Mouse (Mus musculus): ENCODE results near the gene Isg20l2.
A peak's percentile ranks its signal among the peaks of the same experiment; 100 is the strongest.

Isg20l2 gene

DNA sequence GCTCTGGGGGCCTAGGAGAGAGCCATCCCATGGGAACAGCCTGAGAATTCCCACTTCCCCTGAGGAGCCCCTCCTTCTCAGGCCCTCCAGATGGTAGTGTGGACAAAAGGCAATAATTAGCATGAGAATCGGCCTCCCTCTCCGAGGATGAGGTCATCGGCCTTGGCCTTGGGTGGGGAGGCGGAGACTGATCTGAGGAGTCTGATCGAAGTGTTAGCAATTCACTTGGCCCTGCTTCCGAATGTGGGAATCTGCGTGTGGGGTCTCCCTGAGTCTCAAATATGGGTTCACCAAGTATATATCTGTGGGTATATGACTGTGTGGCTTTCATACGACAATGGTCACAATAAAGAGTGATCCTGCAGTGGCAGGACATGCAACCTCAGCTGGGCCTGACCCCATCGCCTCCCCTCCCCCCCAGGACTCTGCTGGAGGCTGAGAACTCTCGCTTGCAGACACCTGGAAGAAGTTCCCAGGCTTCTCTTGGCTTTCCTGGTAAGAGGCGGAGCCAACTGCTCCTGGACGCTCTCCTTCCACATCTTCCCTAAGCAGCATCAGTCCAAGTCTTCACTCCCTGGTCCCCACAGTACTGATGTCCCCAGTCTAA lies 44.4 kb downstream of the Isg20l2 start:
- DNase-seq (ENCODE audit: low spot score in 2 of 2) = no peak

DNA sequence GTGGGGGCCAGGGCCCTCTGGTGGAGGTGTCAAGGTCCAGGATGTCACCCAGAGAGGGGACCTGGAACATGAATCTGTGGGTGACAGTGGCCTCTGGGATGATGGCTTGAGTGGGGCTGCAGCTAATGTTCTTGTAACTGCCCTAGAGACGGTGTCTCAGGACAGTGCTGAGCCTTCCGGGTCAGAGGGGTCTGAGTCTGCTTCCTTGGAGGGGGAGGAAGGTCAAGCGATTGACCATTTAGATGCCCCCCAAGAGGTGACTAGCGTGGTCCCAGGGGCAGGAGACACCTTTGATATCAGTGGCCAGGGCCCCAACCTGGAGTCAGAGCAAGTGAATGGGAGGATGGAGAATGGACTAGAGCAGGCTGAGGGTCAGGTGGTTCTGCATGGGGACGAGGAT lies 49.4 kb downstream of the Isg20l2 start:
- DNase-seq (ENCODE audit: low spot score in 2 of 2) = no peak

DNA sequence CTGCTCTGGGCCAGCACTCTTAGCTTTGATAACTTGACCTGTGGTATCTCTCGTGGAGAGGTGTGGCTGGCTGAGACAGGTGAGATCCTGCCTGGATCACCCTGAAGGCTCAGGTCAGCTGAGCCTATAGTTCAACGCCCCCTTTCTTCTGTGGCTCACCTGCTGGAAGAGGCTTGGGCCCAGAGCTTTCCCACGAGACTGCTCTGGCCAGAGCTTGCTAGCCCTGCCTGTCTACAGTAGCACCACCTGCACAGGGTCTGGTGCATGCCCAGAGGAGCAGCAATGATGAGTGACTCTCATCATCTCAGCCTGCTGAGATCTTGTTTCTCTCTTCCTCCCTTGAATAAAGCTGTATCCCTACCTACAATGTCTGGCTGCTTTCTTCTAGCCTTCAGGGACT lies 50.0 kb downstream of the Isg20l2 start:
- no peak for DNase-seq (ENCODE audit: low spot score in 2 of 2)

DNA sequence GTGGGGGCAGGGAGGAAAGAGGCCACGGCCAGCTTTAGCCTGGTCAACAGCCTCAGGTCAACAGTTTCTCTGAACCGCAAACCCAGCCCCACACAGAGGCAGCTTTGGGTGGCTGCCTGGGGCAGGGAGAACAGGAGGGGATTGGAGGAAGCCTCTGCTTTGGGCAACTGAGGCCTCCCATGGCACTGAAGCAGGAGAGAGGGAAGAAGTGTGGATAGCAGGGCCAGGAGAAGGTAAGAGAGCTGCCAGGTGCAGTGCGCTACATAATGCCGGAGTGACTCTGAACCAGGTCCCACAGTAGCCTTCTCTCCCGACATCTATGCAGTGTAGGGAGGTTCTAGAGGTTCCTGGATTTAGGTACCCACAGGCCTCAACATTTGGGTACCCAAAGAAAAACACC lies 50.6 kb downstream of the Isg20l2 start:
- DNase-seq (ENCODE audit: low spot score in 2 of 2) = no peak

DNA sequence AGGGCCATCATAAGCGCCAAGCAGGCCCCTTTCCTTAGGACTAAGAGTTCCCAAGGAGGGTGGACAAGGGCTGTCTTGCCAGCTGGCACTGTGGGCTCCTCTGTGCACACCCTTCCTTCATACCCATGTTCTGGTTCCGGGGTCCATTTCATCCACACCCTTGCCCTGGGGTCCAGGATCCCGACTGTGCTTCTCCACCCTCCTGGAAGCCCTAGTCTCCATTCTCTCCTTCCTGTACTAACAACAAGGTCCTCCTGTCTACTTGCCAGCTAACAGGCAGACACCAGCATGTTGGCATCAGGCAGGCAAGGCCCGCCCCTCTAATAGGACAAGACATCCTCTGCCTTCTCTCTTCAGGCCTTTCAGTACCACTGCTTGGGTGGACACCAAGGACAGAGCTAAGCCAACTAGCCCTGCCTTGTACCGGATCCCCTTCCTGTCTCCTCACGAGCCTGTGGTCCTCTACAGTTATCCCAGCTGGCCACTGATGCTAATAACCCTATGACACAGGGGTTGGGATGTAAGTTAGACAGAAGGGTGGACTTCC lies 51.2 kb downstream of the Isg20l2 start:
- DNase-seq (ENCODE audit: low spot score in 2 of 2) = no peak

DNA sequence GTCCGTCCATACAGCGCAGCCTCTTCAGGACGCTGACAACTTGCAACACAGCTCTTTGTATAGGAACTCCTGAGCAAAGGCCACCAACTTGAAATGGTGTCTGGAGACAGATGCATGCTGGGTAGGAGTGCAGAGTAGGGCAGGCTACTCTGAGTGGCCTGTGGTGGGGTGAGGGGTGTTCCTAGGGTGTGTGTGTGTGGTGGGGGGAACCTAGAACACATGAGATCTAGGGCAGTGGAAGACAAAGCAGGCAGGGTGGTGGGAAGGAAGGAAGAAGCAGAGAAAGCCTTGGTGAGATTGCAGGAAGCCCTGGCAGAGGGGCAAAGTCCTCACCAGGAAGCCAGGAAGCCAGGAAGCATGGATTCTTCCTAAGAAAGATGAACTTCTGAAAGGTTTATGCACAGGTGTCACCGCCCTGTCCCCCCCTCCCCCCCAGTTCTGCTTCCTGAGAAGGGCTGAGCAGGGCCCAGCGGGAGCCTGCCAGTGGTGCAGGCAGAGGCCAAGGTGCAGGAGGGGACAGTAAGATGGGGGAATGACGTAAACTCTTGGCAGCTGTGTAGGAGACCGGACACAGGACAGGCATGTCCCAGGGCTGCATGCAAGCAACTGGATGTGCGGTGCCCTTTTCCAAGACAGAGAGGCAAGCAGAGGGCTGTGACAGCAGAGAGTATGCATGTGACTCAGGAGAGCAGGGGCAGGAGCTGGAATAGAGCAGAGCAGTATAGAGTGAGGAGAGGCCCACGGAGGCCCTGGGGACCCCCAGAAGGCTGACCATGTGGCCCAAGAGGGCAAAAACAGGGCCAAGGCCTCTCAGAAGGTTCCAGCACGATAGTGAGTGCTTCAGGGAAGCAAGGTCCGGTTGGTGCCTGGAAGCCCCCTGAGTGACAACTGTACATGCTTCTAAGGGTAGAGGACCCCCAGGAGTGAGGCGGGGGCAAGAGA lies 52.1 kb downstream of the Isg20l2 start:
- DNase-seq (ENCODE audit: low spot score in 2 of 2) = no peak

DNA sequence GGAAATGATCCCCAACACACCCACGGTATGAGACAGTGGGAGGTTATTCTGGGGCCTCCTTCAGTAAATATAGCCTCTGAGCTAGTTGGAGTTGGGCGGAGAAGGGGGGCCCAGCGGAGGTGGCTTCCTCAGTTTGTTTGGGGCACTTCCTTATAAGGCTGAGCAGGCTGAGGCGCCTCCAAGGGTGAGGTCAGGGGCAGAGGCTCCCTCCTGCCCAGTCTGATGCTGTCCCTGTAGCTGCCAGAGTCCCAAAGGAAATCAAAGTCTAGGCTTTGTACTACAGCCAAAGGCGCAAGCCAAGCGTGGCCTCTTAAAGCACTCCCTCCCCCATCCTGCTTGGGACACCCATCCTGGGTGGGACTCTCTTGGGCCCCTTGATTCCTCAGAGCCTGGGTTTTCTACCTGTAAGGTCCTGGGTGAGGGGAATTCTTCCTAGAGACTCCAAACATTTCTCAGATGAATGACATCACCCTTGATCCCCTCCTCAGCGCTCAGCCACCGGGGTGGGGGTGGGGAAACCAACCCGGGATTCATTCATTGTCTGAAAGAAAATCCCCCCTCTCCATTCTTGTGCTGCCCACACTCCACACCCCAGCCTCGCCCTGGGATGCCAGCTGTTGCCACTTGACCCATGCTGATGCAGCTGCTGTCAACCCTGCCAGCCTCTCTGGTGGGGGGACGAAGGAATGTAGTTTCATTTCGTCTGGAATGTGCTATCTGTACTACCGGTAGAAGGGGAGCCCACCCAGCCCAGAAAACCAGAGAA lies 52.9 kb downstream of the Isg20l2 start:
- DNase-seq (ENCODE audit: low spot score in 2 of 2) = no peak

DNA sequence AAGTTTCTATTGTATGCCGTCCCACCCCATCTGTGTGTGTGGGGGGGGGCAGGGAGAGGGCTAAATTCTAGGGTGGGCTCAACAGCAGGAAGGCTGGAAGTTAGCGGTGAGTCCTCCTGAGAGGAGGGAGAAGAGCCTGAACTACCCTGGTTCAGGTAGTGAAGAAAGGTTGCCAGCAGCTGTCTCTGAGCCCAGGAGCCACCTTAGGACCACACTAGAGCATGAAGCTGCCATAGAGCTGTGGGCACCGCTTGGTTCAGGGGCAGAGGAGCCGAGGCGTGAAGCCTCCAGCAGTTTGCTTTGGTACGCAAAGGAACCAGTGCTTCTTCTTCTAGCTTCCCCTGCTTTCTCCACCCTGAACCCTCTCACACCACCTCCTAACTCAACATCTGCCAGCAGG lies 53.5 kb downstream of the Isg20l2 start:
- no peak for DNase-seq (ENCODE audit: low spot score in 2 of 2)

DNA sequence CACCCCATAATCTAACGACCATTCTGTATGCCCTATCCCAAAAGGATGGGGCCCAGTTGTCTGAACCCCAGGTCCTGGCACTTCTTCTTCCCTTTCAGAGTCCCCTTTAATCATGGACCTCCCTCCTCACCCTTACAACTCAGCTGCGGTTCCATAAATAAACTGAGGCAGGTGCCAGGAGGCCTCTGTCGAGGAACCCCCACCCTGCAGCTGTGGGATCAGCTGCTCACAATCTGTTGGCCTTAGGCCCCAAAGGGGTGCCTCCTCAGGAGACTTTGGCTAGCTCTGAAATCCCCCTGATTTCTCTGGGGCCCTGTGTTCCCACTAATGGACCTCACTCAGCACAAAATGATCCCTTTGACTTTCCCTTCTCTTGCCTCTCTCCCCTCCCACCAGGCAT lies 54.0 kb downstream of the Isg20l2 start:
- DNase-seq (ENCODE audit: low spot score in 2 of 2) = no peak

DNA sequence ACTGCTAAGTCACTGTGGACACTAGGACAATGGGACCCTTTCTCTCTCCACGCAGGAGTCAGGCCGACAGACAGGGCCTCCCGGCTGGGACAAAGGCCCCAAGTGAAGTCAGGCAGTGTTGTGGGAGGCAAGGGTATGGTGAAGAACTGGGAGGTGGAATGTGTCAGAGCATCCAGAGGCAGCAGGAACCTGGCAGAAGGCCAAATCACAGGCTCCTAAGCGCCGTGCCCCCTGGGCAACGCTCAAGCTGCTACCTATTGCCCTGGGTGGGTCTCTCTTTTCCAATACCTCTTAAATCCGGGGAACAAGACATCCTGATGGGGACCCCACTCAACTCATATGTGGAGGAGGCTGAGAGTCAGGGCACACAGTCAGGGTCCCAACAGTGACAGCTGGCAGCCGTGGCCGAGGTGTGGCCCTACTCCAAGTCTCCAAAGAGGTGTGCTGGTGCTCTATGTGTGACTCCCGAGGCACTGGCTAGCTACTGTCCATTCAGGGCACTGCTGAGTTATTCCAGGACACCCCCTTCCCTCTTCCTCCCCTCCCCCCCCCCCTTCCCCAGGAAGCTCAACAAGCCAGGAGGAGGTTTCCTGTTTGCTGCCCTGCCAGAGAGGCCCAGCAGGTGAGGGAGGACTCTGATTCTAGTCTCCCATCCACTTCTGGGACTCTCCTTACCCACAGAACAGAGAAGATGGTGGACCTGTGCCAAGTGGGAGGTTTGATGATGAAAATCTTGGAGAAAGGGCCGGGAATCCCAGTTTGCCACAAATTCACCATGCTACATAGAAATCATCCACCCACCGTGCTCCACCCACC lies 55.6 kb downstream of the Isg20l2 start:
- no peak for DNase-seq (ENCODE audit: low spot score in 2 of 2)

DNA sequence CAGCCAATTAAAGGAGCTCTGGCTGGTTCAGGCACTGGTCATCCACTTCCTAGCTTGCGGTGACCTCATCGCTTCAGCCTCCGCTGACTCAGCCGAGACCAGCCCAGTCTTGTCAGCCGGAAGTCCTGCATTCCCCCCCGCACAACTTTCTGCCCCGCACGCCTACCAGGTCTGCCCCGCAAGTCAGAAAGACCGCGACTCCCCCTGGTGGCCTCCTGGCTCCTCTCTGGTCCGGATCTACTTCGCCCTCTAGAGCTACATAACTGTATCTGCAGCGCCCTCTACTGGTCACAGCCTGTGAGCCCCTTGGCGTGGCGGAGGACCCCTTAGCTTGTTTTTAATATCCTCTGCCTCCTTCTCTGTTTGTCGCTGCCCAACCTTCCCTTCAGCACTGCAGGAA lies 56.8 kb downstream of the Isg20l2 start:
- DNase-seq (ENCODE audit: low spot score in 2 of 2) = peak; percentile 90 to 92

DNA sequence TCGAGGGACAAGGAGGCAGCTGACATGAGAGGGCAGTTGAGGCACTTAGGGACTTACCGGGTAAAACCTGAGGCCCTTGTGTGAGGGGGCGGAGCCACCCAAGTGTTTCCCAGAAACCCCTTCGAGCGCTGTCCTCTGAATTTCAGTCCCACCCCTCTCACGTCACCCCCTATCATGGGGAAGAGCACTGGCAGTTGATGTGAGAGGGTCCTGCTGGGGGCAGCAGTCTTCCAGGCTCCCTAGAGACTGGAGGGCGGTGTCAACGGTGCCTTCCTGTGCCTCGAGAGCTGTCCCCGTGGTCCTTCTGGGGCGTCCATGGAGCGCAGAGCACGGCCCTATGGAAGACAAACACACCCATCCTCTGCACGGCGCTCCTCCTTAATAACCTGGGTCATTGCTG lies 57.5 kb downstream of the Isg20l2 start:
- no peak for DNase-seq (ENCODE audit: low spot score in 2 of 2)

DNA sequence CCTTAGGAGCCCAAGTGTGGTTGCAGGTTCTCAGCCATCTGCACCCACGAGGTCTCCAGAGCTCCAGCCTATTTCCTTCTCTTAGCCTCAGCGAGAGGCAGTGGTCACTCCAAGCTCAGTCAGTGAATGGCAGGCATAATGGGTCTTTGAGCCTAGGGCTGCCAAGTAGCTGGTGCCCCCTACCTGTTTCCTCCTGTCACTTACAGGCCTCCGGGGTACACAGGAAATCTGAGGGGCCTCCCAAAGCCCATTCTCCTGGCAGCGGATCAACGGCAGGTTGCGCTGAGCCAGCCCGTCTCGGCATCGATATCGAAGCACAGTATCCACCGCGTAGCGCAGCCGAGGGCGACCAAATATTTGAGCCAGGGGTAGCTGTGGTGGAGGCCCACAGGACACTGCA lies 58.0 kb downstream of the Isg20l2 start:
- DNase-seq (ENCODE audit: low spot score in 2 of 2) = no peak

DNA sequence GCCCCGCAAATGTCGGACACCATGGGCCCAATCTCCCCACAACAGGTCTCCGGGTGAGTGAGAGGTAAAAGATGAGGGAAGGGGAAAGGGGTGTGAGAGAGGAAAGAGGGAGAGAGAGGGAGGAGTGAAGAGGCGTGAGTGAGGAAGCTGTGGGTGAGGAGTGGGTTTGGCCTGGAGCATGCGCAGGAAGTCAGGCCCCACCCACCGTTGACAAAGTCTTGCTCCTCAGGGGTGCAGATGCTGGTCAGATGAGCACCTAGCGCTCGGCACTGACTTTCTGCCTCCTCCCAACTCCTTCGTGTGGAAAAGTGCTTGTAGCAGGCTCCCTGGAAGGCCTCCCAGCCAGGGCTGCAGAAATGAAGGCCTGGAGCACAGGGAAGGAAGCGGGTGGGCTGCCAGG lies 59.8 kb downstream of the Isg20l2 start:
- DNase-seq (ENCODE audit: low spot score in 2 of 2) = no peak
